20 mouse cellular contexts compared by ENCODE assay signal in genomic region chr2:169906396-169906795, GRCm38 (mm10).
DNase-seq lines count a peak whose midpoint lies in the region; ATAC-seq lines count a peak whose summit lies in the region.
"Had no signal": no experiment of that assay in that cellular context is flagged by ENCODE, and none has a peak within 500 bp of the region (broad histone marks: within the 10 kb centered on the region; RNA-seq: fewer than 3 reads in every experiment).

No protein-coding gene starts in this region.

- no peak overlapping the region for H3K4me2 ChIP-seq in intestine, embryonic 14.5 days (ENCODE audit: low read length)
- H3K4me2 ChIP-seq in intestine, embryonic 16.5 days (ENCODE audit: low read depth, low read length) = no peak overlapping the region
- H3K4me2 ChIP-seq in limb, embryonic 11.5 days (ENCODE audit: low read depth, severe bottlenecking) = peak overlapping the region; percentile 1; the same call in 1 of the 2 replicates
- H3K4me2 ChIP-seq in midbrain, embryonic 11.5 days = no peak overlapping the region
- H3K4me2 ChIP-seq: forebrain, embryonic 15.5 days; hindbrain, embryonic 13.5 days; lung, embryonic 15.5 days; midbrain, embryonic 13.5 days had no signal

- peak overlapping the region; percentile 3; the same call in 1 of the 2 replicates for H3K27ac ChIP-seq in intestine, embryonic 14.5 days (ENCODE audit: low read depth)
- H3K27ac ChIP-seq in intestine, embryonic 16.5 days (ENCODE audit: low read length) = no peak overlapping the region
- no peak overlapping the region for H3K27ac ChIP-seq in limb, embryonic 11.5 days (replicated peaks; ENCODE audit: low read depth, low read length)
- no peak overlapping the region for H3K27ac ChIP-seq in midbrain, embryonic 11.5 days (ENCODE audit: low read depth, low read length)
- H3K27ac ChIP-seq: forebrain, embryonic 15.5 days; hindbrain, embryonic 13.5 days; lung, embryonic 15.5 days; macrophage; midbrain, embryonic 13.5 days had no signal

- DNase-seq in intestine, embryonic 14.5 days (ENCODE audit: low spot score) = no peak
- peak; percentile 22 for DNase-seq in Muller cell, postnatal 12 days (ENCODE audit: inconsistent ontology term)
- peak; percentile 70 for DNase-seq in embryo, embryonic 11 days
- peak; percentile 62 for DNase-seq in limb, embryonic 11.5 days (ENCODE audit: low spot score)
- no peak for DNase-seq in layer of hippocampus, adult 11-12 months (ENCODE audit: low spot score)
- DNase-seq in midbrain, embryonic 11.5 days (ENCODE audit: low spot score, missing footprints) = no peak
- DNase-seq: B cell, adult 2 months; cerebellum, adult 8-10 months; gastrocnemius, postnatal 10 days; kidney, postnatal 14 days; layer of hippocampus, adult 9-11 months; thymus, postnatal 4 days had no signal

- no peaks in the 10 kb centered on the region for H3K27me3 ChIP-seq in intestine, embryonic 14.5 days (replicated peaks; ENCODE audit: control insufficient read depth, insufficient read depth, low read length)
- no peaks in the 10 kb centered on the region for H3K27me3 ChIP-seq in intestine, embryonic 16.5 days (replicated peaks; ENCODE audit: control insufficient read depth, insufficient read depth, low read length)
- H3K27me3 ChIP-seq in limb, embryonic 11.5 days (ENCODE audit: control insufficient read depth, insufficient read depth, low read length) = no peaks in the 10 kb centered on the region
- H3K27me3 ChIP-seq in midbrain, embryonic 11.5 days (ENCODE audit: control insufficient read depth, insufficient read depth, low read length) = no peaks in the 10 kb centered on the region
- H3K27me3 ChIP-seq: forebrain, embryonic 15.5 days; hindbrain, embryonic 13.5 days; lung, embryonic 15.5 days; midbrain, embryonic 13.5 days had no signal

- H3K9me3 ChIP-seq in intestine, embryonic 14.5 days (ENCODE audit: control insufficient read depth, low read length) = no peaks in the 10 kb centered on the region
- H3K9me3 ChIP-seq in intestine, embryonic 16.5 days (ENCODE audit: control insufficient read depth, low read length) = no peaks in the 10 kb centered on the region
- no peaks in the 10 kb centered on the region for H3K9me3 ChIP-seq in limb, embryonic 11.5 days (ENCODE audit: control insufficient read depth, low read length)
- no peaks in the 10 kb centered on the region for H3K9me3 ChIP-seq in midbrain, embryonic 11.5 days (ENCODE audit: control insufficient read depth, low read length)
- H3K9me3 ChIP-seq: forebrain, embryonic 15.5 days; hindbrain, embryonic 13.5 days; lung, embryonic 15.5 days; midbrain, embryonic 13.5 days had no signal

- no peak for ATAC-seq in intestine, embryonic 14.5 days (replicated peaks; ENCODE audit: low FRiP score, low TSS enrichment, low read depth)
- ATAC-seq in intestine, embryonic 16.5 days = no peak
- 0 out of 2 replicates have a peak, but pooled peaks have one; percentile 31 for ATAC-seq in limb, embryonic 11.5 days (ENCODE audit: insufficient number of reproducible peaks, low FRiP score, low TSS enrichment, low read depth)
- ATAC-seq in midbrain, embryonic 11.5 days (ENCODE audit: low FRiP score) = no peak
- ATAC-seq: activated CD4-positive, CD25-positive, alpha-beta regulatory T cell, adult 4 months; forebrain, embryonic 15.5 days; midbrain, embryonic 13.5 days had no signal

- H3K4me1 ChIP-seq in intestine, embryonic 14.5 days (replicated peaks; ENCODE audit: control insufficient read depth, insufficient read depth, low read length) = peaks cover 18% of the 10 kb centered on the region
- H3K4me1 ChIP-seq in intestine, embryonic 16.5 days (ENCODE audit: control insufficient read depth, insufficient read depth, low read length) = peaks cover 10% of the 10 kb centered on the region; the same call in 1 of the 2 replicates
- peaks cover 11% of the 10 kb centered on the region for H3K4me1 ChIP-seq in limb, embryonic 11.5 days (ENCODE audit: control insufficient read depth, insufficient read depth, low read length)
- no peaks in the 10 kb centered on the region for H3K4me1 ChIP-seq in midbrain, embryonic 11.5 days (ENCODE audit: control insufficient read depth, insufficient read depth, low read length)
- H3K4me1 ChIP-seq: forebrain, embryonic 15.5 days had no signal

- WGBS in intestine, embryonic 14.5 days = 9% methylated on average over 9 of the region's 9 CpGs
- WGBS in intestine, embryonic 16.5 days = 10% methylated on average over 9 of the region's 9 CpGs
- WGBS in limb, embryonic 11.5 days = 2% methylated on average over 9 of the region's 9 CpGs
- WGBS in midbrain, embryonic 11.5 days = 32% methylated on average over 9 of the region's 9 CpGs

- H3K9ac ChIP-seq in intestine, embryonic 14.5 days (ENCODE audit: low read length) = no peak overlapping the region
- H3K9ac ChIP-seq in intestine, embryonic 16.5 days (ENCODE audit: low read depth, low read length) = no peak overlapping the region
- H3K9ac ChIP-seq in limb, embryonic 11.5 days (ENCODE audit: low read length) = no peak overlapping the region
- H3K9ac ChIP-seq in midbrain, embryonic 11.5 days (ENCODE audit: low read length) = no peak overlapping the region
- H3K9ac ChIP-seq: forebrain, embryonic 15.5 days; hindbrain, embryonic 13.5 days; lung, embryonic 15.5 days; midbrain, embryonic 13.5 days had no signal

- no peak overlapping the region for H3K4me3 ChIP-seq in intestine, embryonic 14.5 days (ENCODE audit: low read depth, low read length)
- H3K4me3 ChIP-seq in intestine, embryonic 16.5 days (ENCODE audit: low read length) = no peak overlapping the region
- H3K4me3 ChIP-seq in limb, embryonic 11.5 days (ENCODE audit: low read depth, low read length) = no peak overlapping the region
- no peak overlapping the region for H3K4me3 ChIP-seq in midbrain, embryonic 11.5 days (ENCODE audit: low read depth, low read length)
- H3K4me3 ChIP-seq: erythroblast, embryonic 14.5 days; forebrain, embryonic 15.5 days; hindbrain, embryonic 13.5 days; lung, embryonic 15.5 days; midbrain, embryonic 13.5 days had no signal

- H3K36me3 ChIP-seq in intestine, embryonic 14.5 days (ENCODE audit: control insufficient read depth, insufficient read depth, low read length) = no peaks in the 10 kb centered on the region
- H3K36me3 ChIP-seq in intestine, embryonic 16.5 days (ENCODE audit: control insufficient read depth, insufficient read depth, low read length) = no peaks in the 10 kb centered on the region
- H3K36me3 ChIP-seq in limb, embryonic 11.5 days (ENCODE audit: control insufficient read depth, insufficient read depth, low read length) = no peaks in the 10 kb centered on the region
- no peaks in the 10 kb centered on the region for H3K36me3 ChIP-seq in midbrain, embryonic 11.5 days (ENCODE audit: control insufficient read depth, insufficient read depth, low read length)
- H3K36me3 ChIP-seq: forebrain, embryonic 15.5 days; hindbrain, embryonic 13.5 days; lung, embryonic 15.5 days; midbrain, embryonic 13.5 days had no signal

Comparison
In these comparisons a context has a peak if more than half of its experiments do, and no peak if none do; other contexts are left out.
1. DNase-seq: peak in Muller cell, postnatal 12 days (single experiment), embryo, embryonic 11 days (single experiment) and limb, embryonic 11.5 days (single experiment); none in intestine, embryonic 14.5 days (single experiment), layer of hippocampus, adult 11-12 months (single experiment) and midbrain, embryonic 11.5 days (single experiment).